Mouse (Mus musculus) embryonic facial prominence, embryonic 15.5 days (tissue): Measurements from ENCODE around the gene Dus2. TPM values are rescaled to one million over a fixed set of nuclear protein-coding genes. Genes with fewer than 3 reads are reported as not detected.
"Not testable (repeated sequence)": the region's sequence is repeated elsewhere in the genome, so short reads cannot be mapped to it uniquely, and the experiment has no call there.

Source experiments
- ATAC-seq: fragments of 200-750 bp; cut with Nextera tagmentation; 2 replicates; pipeline ENCODE4 v1.8.0; 2017; ENCODE audit warnings: low read depth, moderate TSS enrichment; ENCODE audit not compliant: insufficient number of reproducible peaks, low FRiP score, low TSS enrichment
- H3K27ac ChIP-seq: fragments of 300-500 bp; sonication (generic); replicated peaks from 2 replicates; pipeline ENCODE4 v1.5.1; 2015; ENCODE audit warnings: mild to moderate bottlenecking, inconsistent platforms
- H3K27me3 ChIP-seq: fragments of 300-500 bp; sonication (generic); 2 replicates; pipeline ENCODE4 v1.6.1; 2015; ENCODE audit warnings: inconsistent platforms
- H3K36me3 ChIP-seq: fragments of 300-500 bp; sonication (generic); 2 replicates; pipeline ENCODE4 v1.6.1; 2015; ENCODE audit warnings: mild to moderate bottlenecking, inconsistent platforms
- H3K4me1 ChIP-seq: fragments of 300-500 bp; sonication (generic); 2 replicates; pipeline ENCODE4 v1.6.1; 2015; ENCODE audit warnings: inconsistent platforms
- H3K4me2 ChIP-seq: fragments of 300-500 bp; sonication (generic); replicated peaks from 2 replicates; pipeline ENCODE4 v1.6.1; 2015; ENCODE audit warnings: mild to moderate bottlenecking, inconsistent platforms
- H3K4me3 ChIP-seq: fragments of 300-500 bp; sonication (generic); replicated peaks from 2 replicates; pipeline ENCODE4 v1.5.1; 2015; ENCODE audit warnings: mild to moderate bottlenecking, inconsistent platforms
- H3K9ac ChIP-seq: fragments of 300-500 bp; sonication (generic); 2 replicates; pipeline ENCODE4 v1.6.1; 2015; ENCODE audit warnings: inconsistent platforms
- H3K9me3 ChIP-seq: fragments of 300-500 bp; sonication (generic); replicated peaks from 2 replicates; pipeline ENCODE4 v1.6.1; 2016; ENCODE audit warnings: inconsistent platforms
- WGBS: fragments of 180-500 bp; shearing (Covaris S2); methylation state at CpG from one replicate; pipeline ENCODE4 v1.1.7; 2015; 5-methylcytosine and 5-hydroxymethylcytosine counted together
- polyA plus RNA-seq: library from polyadenylated mRNA; unstranded; fragments of >200 nt; fragmentation: Nextera tagmentation; extraction: Ambion mirVana; gene quantifications from 2 replicates; pipeline ENCODE4 v1.2.1, GENCODE M21; 2015

Gene Dus2
- polyA plus RNA-seq, 1 experiment from 2014 or later, result 26.0 TPM

- no peak overlapping the region for H3K4me2 ChIP-seq
- no peak overlapping the region for H3K4me3 ChIP-seq
- WGBS, result 86% methylated on average over 2 of the region's 2 CpGs
- H3K36me3 ChIP-seq, result no peaks in the 10 kb centered on the region
- H3K4me1 ChIP-seq, result 0 out of 2 replicates have a peak, but pooled peaks cover 4% of the 10 kb centered on the region
- H3K27ac ChIP-seq, result no peak overlapping the region
- H3K9ac ChIP-seq, result no peak overlapping the region
- no peaks in the 10 kb centered on the region for H3K27me3 ChIP-seq
- ATAC-seq, result no peak
- no peaks in the 10 kb centered on the region for H3K9me3 ChIP-seq
Observed at GRCm38 (mm10) chr8:105991546-105991945, 409 bp downstream of the Dus2 start.

- no peaks in the 10 kb centered on the region for H3K9me3 ChIP-seq
- H3K27me3 ChIP-seq, result no peaks in the 10 kb centered on the region
- no peak for ATAC-seq
- no peak overlapping the region for H3K9ac ChIP-seq
- 0 out of 2 replicates have a peak, but pooled peaks cover 4% of the 10 kb centered on the region for H3K4me1 ChIP-seq
- no peak overlapping the region for H3K27ac ChIP-seq
- 67% methylated on average over 5 of the region's 5 CpGs for WGBS
- no peak overlapping the region for H3K4me2 ChIP-seq
- H3K4me3 ChIP-seq, result no peak overlapping the region
- no peaks in the 10 kb centered on the region for H3K36me3 ChIP-seq
Observed at GRCm38 (mm10) chr8:105992499-105992898, 1.4 kb downstream of the Dus2 start.

GRCm38 (mm10) chr8:105993226-105993625, 2.1 kb downstream of the Dus2 start:
- H3K27me3 ChIP-seq, result no peaks in the 10 kb centered on the region
- H3K4me2 ChIP-seq, result no peak overlapping the region
- no peak overlapping the region for H3K27ac ChIP-seq
- 0 out of 2 replicates have a peak, but pooled peaks cover 4% of the 10 kb centered on the region for H3K4me1 ChIP-seq
- no peak for ATAC-seq
- 57% methylated on average over 4 of the region's 4 CpGs for WGBS
- H3K4me3 ChIP-seq, result no peak overlapping the region
- no peak overlapping the region for H3K9ac ChIP-seq
- no peaks in the 10 kb centered on the region for H3K36me3 ChIP-seq
- H3K9me3 ChIP-seq, result no peaks in the 10 kb centered on the region

- WGBS, result 76% methylated on average over 7 of the region's 7 CpGs
Observed at GRCm38 (mm10) chr8:105996359-105996758, 5.2 kb downstream of the Dus2 start.

GRCm38 (mm10) chr8:105998971-105999370, 7.8 kb downstream of the Dus2 start:
- H3K27ac ChIP-seq, result no peak overlapping the region
- H3K9ac ChIP-seq, result no peak overlapping the region
- H3K36me3 ChIP-seq, result no peaks in the 10 kb centered on the region
- H3K4me3 ChIP-seq, result no peak overlapping the region
- no peaks in the 10 kb centered on the region for H3K27me3 ChIP-seq
- H3K4me1 ChIP-seq, result no peaks in the 10 kb centered on the region
- ATAC-seq, result no peak
- 81% methylated on average over 2 of the region's 2 CpGs for WGBS
- H3K9me3 ChIP-seq, result no peaks in the 10 kb centered on the region
- H3K4me2 ChIP-seq, result no peak overlapping the region

More at GRCm38 (mm10) chr8:105996359-105996758, 5.2 kb downstream of the Dus2 start:
- H3K4me1 ChIP-seq, result no peaks in the 10 kb centered on the region
- H3K36me3 ChIP-seq, result no peaks in the 10 kb centered on the region
- no peak overlapping the region for H3K9ac ChIP-seq
- H3K4me2 ChIP-seq, result no peak overlapping the region
- no peak overlapping the region for H3K4me3 ChIP-seq
- ATAC-seq, result no peak
- H3K9me3 ChIP-seq, result no peaks in the 10 kb centered on the region
- H3K27me3 ChIP-seq, result no peaks in the 10 kb centered on the region
- H3K27ac ChIP-seq, result no peak overlapping the region

GRCm38 (mm10) chr8:106001908-106002307, 10.8 kb downstream of the Dus2 start:
- H3K4me3 ChIP-seq, result no peak overlapping the region
- WGBS, result 72% methylated on average over 4 of the region's 4 CpGs
- H3K36me3 ChIP-seq, result no peaks in the 10 kb centered on the region
- no peak overlapping the region for H3K4me2 ChIP-seq
- H3K9ac ChIP-seq, result no peak overlapping the region
- ATAC-seq, result no peak
- no peaks in the 10 kb centered on the region for H3K27me3 ChIP-seq
- H3K27ac ChIP-seq, result no peak overlapping the region
- H3K4me1 ChIP-seq, result no peaks in the 10 kb centered on the region
- no peaks in the 10 kb centered on the region for H3K9me3 ChIP-seq

- 77% methylated on average over 8 of the region's 8 CpGs for WGBS
- Histone ChIP-seq H3K9me3 (no peaks in the 10 kb centered on the region), H3K4me3 (no peak overlapping the region), H3K4me1 (peaks cover 2% of the 10 kb centered on the region), H3K27me3 (no peaks in the 10 kb centered on the region), H3K27ac (no peak overlapping the region), H3K4me2 (no peak overlapping the region), H3K36me3 (peaks cover 5% of the 10 kb centered on the region), H3K9ac (no peak overlapping the region)
- ATAC-seq, result no peak
Observed at GRCm38 (mm10) chr8:106004538-106005207, 13.5 kb downstream of the Dus2 start.

GRCm38 (mm10) chr8:106005875-106006274, 14.7 kb downstream of the Dus2 start, which contains the start of gene Dpep2nb:
TSS of gene Dpep2nb (minus strand) at chr8:106005975.
- Histone ChIP-seq H3K27me3 (no peaks in the 10 kb centered on the region), H3K27ac (no peak within 1 kb of the TSS), H3K36me3 (peaks cover 5% of the 10 kb centered on the region), H3K4me2 (no peak within 1 kb of the TSS), H3K9ac (no peak within 1 kb of the TSS), H3K9me3 (no peaks in the 10 kb centered on the region), H3K4me1 (peaks cover 14% of the 10 kb centered on the region), H3K4me3 (no peak within 1 kb of the TSS)
- ATAC-seq, result no peak
- 75% methylated on average over 4 of the region's 4 CpGs for WGBS

- H3K9me3 ChIP-seq, result no peaks in the 10 kb centered on the region
- 89% methylated on average over 4 of the region's 4 CpGs for WGBS
- ATAC-seq, result no peak
- H3K4me2 ChIP-seq, result no peak overlapping the region
- no peak overlapping the region for H3K9ac ChIP-seq
- H3K4me3 ChIP-seq, result no peak overlapping the region
- H3K36me3 ChIP-seq, result peaks cover 5% of the 10 kb centered on the region
- H3K27me3 ChIP-seq, result no peaks in the 10 kb centered on the region
- peaks cover 15% of the 10 kb centered on the region for H3K4me1 ChIP-seq
- no peak overlapping the region for H3K27ac ChIP-seq
Observed at GRCm38 (mm10) chr8:106006413-106006812, 15.3 kb downstream of the Dus2 start.

- Histone ChIP-seq H3K4me1 (peaks cover 15% of the 10 kb centered on the region), H3K9me3 (no peaks in the 10 kb centered on the region), H3K9ac (no peak overlapping the region), H3K4me2 (no peak overlapping the region), H3K36me3 (peaks cover 5% of the 10 kb centered on the region), H3K27me3 (no peaks in the 10 kb centered on the region), H3K4me3 (no peak overlapping the region), H3K27ac (no peak overlapping the region)
- no peak for ATAC-seq
- 74% methylated on average over 3 of the region's 3 CpGs for WGBS
Observed at GRCm38 (mm10) chr8:106007135-106007534, 16.0 kb downstream of the Dus2 start.

- not testable (repeated sequence) for H3K9me3 ChIP-seq, H3K4me2 ChIP-seq, H3K27ac ChIP-seq, H3K36me3 ChIP-seq, H3K9ac ChIP-seq, ATAC-seq, H3K4me3 ChIP-seq, H3K27me3 ChIP-seq
- WGBS, result 62% methylated on average over 3 of the region's 3 CpGs
- peaks cover 15% of the 10 kb centered on the region for H3K4me1 ChIP-seq
Observed at GRCm38 (mm10) chr8:106007891-106008290, 16.8 kb downstream of the Dus2 start.
